Mouse (Mus musculus) neural tube, embryonic 15.5 days (tissue): Measurements from ENCODE around the gene A1bg. TPM values are rescaled to one million over a fixed set of nuclear protein-coding genes. Genes with fewer than 3 reads are reported as not detected.
A peak's percentile ranks its signal among the peaks of the same experiment; 100 is the strongest.

Experiments
- ATAC-seq: fragments of 200-750 bp; cut with Nextera tagmentation; 2 replicates; pipeline ENCODE4 v1.8.0; 2017; ENCODE audit warnings: mild to moderate bottlenecking, moderate TSS enrichment, moderate library complexity; ENCODE audit not compliant: low FRiP score
- H3K27ac ChIP-seq: fragments of 300-500 bp; sonication (generic); replicated peaks from 2 replicates; pipeline ENCODE4 v1.5.1; 2015; ENCODE audit warnings: mild to moderate bottlenecking, inconsistent platforms
- H3K27me3 ChIP-seq: fragments of 300-500 bp; sonication (generic); replicated peaks from 2 replicates; pipeline ENCODE4 v1.6.1; 2015; ENCODE audit warnings: inconsistent platforms
- H3K36me3 ChIP-seq: fragments of 300-500 bp; sonication (generic); 2 replicates; pipeline ENCODE4 v1.6.1; 2015; ENCODE audit warnings: inconsistent platforms
- H3K4me1 ChIP-seq: fragments of 300-500 bp; sonication (generic); 2 replicates; pipeline ENCODE4 v1.6.1; 2015; ENCODE audit warnings: inconsistent platforms
- H3K4me2 ChIP-seq: fragments of 300-500 bp; sonication (generic); 2 replicates; pipeline ENCODE4 v1.6.1; 2015; ENCODE audit warnings: inconsistent platforms, mild to moderate bottlenecking, moderate library complexity
- H3K4me3 ChIP-seq: fragments of 300-500 bp; sonication (generic); replicated peaks from 2 replicates; pipeline ENCODE4 v1.5.1; 2015; ENCODE audit warnings: mild to moderate bottlenecking, inconsistent platforms
- H3K9ac ChIP-seq: fragments of 300-500 bp; sonication (generic); replicated peaks from 2 replicates; pipeline ENCODE4 v1.6.1; 2015; ENCODE audit warnings: mild to moderate bottlenecking, inconsistent platforms
- H3K9me3 ChIP-seq: fragments of 300-500 bp; sonication (generic); replicated peaks from 2 replicates; pipeline ENCODE4 v1.6.1; 2016; ENCODE audit warnings: inconsistent platforms
- WGBS: fragments of 180-500 bp; shearing (Covaris S2); methylation state at CpG from one replicate; pipeline ENCODE4 v1.1.7; 2015; ENCODE audit warnings: mixed read lengths; 5-methylcytosine and 5-hydroxymethylcytosine counted together
- polyA plus RNA-seq: library from polyadenylated mRNA; unstranded; fragments of >200 nt; fragmentation: Nextera tagmentation; extraction: Ambion mirVana; gene quantifications from 2 replicates; pipeline ENCODE4 v1.2.1, GENCODE M21; 2015

The A1bg gene
- polyA plus RNA-seq, 1 experiment from 2014 or later: not detected

- H3K4me1 ChIP-seq: peaks cover 8% of the 10 kb centered on the region; the same call in 1 of the 2 replicates
- H3K36me3 ChIP-seq: no peaks in the 10 kb centered on the region
- no peak for ATAC-seq
- no peak overlapping the region for H3K4me3 ChIP-seq
- 65% methylated on average over 1 of the region's 1 CpGs for WGBS
- H3K9me3 ChIP-seq: no peaks in the 10 kb centered on the region
- no peaks in the 10 kb centered on the region for H3K27me3 ChIP-seq
- H3K9ac ChIP-seq: no peak overlapping the region
- no peak overlapping the region for H3K27ac ChIP-seq
- no peak overlapping the region for H3K4me2 ChIP-seq
These were observed 67.7 kb downstream of the A1bg start for GRCm38 (mm10) chr15:60855112-60855511.

- 80% methylated on average over 4 of the region's 4 CpGs for WGBS
- no peak for ATAC-seq
- no peaks in the 10 kb centered on the region for H3K27me3 ChIP-seq
- H3K36me3 ChIP-seq: no peaks in the 10 kb centered on the region
- peaks cover 8% of the 10 kb centered on the region; the same call in 1 of the 2 replicates for H3K4me1 ChIP-seq
- no peak overlapping the region for H3K27ac ChIP-seq
- no peak overlapping the region for H3K4me3 ChIP-seq
- H3K4me2 ChIP-seq: no peak overlapping the region
- H3K9me3 ChIP-seq: no peaks in the 10 kb centered on the region
- no peak overlapping the region for H3K9ac ChIP-seq
These were observed 68.7 kb downstream of the A1bg start for GRCm38 (mm10) chr15:60854151-60854550.

- H3K4me3 ChIP-seq: no peak within 1 kb of the TSS
- ATAC-seq: peak; percentile 53
- H3K36me3 ChIP-seq: no peaks in the 10 kb centered on the region
- H3K27me3 ChIP-seq: no peaks in the 10 kb centered on the region
- peaks cover 8% of the 10 kb centered on the region; the same call in 1 of the 2 replicates for H3K4me1 ChIP-seq
- no peak within 1 kb of the TSS for H3K27ac ChIP-seq
- 29% methylated on average over 17 of the region's 17 CpGs for WGBS
- no peak within 1 kb of the TSS for H3K9ac ChIP-seq
- no peak within 1 kb of the TSS for H3K4me2 ChIP-seq
- no peaks in the 10 kb centered on the region for H3K9me3 ChIP-seq
These were observed 69.4 kb downstream of the A1bg start, which contains the start of gene Fam84b for GRCm38 (mm10) chr15:60853231-60853999. Gene Fam84b (minus strand): TSS chr15:60853778.

- no peak for ATAC-seq
- H3K4me1 ChIP-seq: peaks cover 14% of the 10 kb centered on the region; the same call in 1 of the 2 replicates
- H3K27me3 ChIP-seq: no peaks in the 10 kb centered on the region
- WGBS: 65% methylated on average over 3 of the region's 3 CpGs
- no peaks in the 10 kb centered on the region for H3K36me3 ChIP-seq
- H3K27ac ChIP-seq: no peak overlapping the region
- no peak overlapping the region for H3K4me3 ChIP-seq
- H3K9ac ChIP-seq: no peak overlapping the region
- no peaks in the 10 kb centered on the region for H3K9me3 ChIP-seq
- no peak overlapping the region for H3K4me2 ChIP-seq
These were observed 74.2 kb downstream of the A1bg start for GRCm38 (mm10) chr15:60848630-60849029.

Other genes with a start within 250 kb of the A1bg start
- gene Fam84b, start 69.2 kb downstream of the A1bg start, polyA plus RNA-seq: 5.5 and 6.2 TPM in 2 replicates